Mouse (Mus musculus) kidney, adult 9 months (tissue): ENCODE measurements at regions not wholly inside any gene's neighbourhood (a gene's known extent, or its start where the extent isn't known, plus 50 kb on each side); places are given as distances from the start of the nearest gene placed in this dataset.

ENCODE experiments used
- DNase-seq: peaks from one replicate; pipeline ENCODE4 v3.0.0; 2022

DNA sequence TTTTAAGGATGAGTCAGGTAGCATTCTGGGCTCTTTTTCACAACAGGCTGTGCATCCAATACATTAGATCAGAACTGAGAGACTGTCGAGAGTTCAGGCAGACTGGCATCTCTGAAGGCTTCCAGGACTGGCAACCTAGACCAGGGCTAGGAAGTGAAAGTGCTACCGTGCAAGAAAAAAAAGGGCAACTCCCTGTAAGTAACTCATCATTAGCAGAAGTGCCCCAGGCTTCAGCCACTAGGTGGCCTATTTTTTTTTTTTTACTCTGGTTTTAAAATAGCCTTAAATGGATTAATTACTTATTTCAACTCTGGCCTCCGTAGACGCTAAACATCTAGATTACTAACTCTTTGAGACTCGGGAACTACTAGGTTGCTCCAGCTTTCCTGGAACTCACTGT is 216.8 kb downstream of the Sp3 start:
- DNase-seq = no peak

DNA sequence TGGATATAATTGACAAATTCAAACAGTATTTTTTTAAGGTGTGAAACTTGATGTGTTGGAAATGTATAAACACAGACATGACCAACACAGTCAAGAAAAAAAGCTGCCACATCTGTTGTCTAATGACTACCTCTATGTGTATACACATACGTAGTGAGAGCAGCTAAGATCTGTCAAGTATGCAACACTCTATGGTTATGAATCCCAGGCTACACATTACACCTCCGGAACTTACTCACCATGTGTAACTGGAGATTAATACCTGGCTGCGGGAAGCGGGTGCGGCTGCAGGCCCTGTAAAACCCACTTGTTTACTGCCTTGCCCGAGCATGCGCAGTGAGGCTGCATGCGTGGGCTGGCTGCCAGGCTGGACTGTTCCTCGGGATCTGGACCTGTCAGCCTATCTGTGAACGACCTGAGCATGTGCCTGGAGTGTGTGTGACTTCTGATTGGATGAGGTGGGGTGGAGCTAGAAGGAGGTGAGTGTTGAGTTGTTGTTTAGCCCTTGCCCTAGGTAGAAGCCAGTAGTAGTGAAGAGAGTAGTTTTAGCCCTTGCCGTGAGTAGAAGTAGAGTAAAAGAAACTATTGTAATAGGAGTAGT is 211.1 kb downstream of the Sp3 start:
- no peak for DNase-seq

DNA sequence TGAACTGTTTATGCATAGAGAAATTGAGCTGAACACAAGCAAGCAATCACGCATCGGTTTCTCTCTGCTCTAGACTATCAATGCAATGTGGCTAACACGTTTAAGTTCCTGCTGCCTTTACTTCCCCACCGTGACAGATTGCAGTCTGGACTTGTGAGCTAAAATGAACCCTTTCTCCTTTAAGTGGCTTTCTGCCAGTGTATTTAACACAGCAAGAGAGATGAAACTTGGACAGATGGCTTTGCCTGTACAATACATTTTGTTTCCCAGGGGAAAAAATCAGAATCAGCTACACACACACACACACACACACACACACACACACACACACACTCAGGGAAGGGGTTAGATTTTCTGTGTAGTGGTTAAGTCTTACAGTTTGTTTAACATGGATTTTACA is 206.8 kb downstream of the Sp3 start:
- no peak for DNase-seq

DNA sequence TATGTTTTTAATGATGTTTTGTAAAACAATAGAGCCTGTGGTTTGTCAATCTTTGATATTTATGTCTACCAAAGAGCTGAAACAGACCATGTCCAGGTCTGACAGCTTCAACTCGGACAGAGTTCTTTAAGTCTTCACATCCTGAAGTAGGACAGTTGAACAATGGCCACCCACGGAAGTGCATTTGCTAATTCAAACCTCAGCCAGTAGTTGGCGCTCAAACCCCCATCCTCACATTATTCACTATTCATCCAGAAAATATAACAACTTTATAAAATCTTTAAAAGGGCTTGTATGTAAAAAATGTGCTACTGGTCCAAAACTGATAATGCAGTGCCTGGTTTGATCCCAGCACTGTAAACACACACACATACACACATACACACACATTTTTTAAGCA is 202.9 kb downstream of the Sp3 start:
- no peak for DNase-seq

DNA sequence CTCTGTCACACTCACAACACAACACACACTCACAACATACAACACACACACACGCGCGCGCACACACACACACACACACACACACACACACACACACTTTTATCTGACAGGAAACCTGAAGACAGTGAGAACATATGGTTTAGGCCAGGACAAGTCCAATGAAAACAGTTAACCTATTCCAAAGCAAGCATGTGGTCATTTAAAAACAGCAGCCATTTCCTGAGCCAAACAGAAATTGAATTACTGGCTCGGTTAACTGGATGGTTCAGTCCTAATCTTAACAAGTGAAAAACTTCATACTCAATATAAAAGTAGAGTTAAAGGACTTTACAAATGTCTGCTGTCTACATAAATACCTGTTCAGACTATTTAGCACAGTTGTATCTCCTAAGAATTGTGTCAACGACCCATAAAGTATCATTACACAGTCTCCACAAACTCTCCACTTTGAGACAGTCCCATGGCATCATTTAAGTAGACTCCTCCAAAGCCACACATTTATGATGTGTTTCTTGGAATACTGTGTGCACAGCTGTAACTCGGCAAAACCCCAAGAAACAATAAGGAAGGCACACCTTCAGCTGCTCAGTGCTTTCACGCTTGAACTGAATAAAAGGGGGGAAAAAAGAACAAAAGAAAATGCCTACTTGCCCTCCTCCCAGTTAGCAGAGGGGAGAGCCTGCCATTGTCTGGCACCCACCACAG is 202.3 kb downstream of the Sp3 start:
- no peak for DNase-seq

DNA sequence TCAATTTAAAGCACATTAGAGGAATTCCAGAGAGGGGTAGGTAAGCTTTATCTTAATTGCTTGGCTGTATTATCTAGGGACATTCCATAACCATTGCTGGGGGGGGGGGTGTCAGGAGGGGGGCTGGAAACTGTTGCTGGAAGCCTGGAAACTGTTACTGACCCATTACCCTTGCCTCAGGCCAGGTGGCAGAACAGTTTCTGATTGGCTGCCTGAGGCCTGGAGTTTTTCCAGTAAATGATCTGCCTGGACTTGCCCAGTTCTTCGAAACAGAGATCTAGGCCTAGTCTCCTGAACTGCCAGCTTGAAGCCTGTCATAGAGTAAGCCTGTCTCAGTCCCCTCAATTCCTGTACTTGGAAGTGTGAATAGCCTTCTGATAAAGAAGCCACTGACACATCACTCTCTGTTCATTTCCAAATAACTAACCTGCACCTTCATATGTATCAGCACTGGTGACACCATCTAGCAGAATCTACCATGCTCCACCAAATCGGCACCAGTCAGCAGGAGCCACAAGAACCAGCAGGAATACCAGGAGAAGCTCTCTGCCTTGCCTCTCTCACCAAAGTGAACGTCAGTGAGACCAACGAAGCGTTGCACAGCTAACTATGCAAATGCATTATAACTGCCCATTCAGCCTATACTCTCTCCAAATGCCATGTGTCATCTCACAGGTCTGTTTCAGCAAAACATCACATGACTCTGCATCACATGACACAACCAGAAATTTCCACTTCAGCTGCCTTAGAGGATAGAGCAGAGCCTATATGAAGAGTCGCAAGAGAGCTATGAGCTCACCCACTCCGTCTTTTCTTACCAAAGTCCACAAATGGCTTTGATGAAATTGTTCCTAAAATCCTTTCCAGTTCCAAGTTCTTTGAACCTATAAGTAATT is 200.7 kb downstream of the Sp3 start:
- no peak for DNase-seq

DNA sequence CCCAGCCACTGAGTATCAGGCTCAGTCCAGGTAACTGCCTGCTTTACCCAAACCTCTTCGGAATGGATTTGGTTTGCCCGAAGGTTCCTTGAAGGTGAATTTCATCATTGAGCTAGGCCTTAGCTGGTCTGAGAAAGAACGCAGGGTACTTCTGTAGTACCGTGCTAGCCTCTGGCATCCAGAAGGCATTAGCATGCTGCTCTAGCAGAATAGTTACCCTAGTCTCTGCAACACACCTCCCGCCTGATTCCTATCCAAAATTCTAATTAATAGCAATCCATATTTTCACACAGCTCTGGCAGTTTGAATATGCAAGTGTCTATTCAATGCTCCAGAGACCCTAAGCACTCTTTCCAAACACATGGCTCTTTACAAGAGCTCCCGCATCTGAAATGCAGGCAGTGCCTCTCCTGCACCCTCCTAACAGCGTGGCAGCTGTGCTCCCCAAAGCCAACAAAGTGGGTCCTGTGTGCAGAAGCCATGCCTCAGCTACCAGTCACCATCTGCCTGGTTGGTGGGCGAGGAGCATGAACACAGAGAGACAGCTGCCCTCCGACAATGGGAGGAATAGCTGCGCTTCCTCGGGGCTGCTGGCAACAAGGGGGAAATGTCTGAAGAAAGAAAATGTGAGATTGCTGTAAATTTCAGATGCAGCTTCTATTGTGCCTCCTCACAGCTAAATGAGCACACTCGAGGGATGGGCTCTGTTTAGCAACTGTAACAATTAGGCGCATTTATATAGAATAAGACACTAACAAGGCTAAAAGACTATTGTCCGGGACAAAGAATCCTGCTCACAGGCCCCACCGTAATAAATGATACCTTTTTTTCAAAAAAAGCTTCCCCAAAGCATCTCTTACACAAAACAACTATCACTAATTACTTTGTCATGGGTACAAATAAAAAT is 198.6 kb downstream of the Sp3 start:
- DNase-seq = no peak

DNA sequence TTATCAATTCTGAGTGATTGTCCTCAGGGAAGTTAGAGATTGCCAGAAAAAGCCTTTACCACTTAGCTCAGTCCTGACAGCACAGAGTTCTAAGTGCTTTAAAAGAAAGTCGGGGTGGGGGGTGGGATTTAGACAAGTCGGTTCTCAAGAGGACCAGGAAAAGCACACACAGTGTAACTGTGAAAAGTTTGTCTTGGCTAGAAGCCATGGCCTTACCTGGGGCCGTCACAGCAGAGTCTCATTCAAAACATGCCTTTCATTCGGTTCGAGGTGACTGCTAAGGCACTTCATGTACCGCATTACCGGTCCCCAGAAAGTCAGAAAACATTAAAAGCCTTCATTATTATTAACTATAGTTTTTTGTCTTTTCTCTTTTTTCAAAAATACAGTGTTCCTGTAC is 197.9 kb downstream of the Sp3 start:
- peak; percentile 30 for DNase-seq

DNA sequence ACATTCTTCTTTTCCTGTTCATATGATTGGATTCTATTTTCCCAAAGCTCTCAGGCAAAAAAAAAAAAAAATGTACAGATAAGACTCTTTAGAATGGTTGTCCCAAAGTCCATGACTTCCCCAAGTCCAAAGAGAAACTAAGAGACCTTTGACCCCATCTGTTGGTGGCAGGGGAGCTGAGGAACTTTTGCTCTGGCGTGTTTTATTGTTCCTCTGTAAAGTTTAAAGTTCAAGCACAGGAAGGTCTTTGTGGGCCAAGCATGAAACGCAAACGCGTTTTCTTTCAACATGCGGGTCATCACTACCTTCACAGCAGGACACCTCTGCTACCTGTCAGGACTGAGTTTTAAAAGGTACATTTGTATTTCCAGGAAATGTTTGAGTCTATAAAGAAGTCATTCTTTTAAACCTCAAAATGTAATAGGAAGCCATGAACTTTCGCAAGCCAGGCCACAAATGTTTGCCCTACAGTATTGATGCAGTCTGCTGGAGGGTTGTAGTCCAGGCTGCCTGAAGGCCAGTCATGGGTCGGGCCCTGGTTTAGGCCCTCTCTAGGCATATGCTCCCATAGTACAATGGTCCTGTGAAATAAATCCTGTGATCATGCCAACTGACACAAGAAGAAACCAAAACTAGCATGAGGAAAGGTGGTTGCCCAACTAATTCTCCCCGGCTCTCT is 194.7 kb downstream of the Sp3 start:
- peak; percentile 63 for DNase-seq

DNA sequence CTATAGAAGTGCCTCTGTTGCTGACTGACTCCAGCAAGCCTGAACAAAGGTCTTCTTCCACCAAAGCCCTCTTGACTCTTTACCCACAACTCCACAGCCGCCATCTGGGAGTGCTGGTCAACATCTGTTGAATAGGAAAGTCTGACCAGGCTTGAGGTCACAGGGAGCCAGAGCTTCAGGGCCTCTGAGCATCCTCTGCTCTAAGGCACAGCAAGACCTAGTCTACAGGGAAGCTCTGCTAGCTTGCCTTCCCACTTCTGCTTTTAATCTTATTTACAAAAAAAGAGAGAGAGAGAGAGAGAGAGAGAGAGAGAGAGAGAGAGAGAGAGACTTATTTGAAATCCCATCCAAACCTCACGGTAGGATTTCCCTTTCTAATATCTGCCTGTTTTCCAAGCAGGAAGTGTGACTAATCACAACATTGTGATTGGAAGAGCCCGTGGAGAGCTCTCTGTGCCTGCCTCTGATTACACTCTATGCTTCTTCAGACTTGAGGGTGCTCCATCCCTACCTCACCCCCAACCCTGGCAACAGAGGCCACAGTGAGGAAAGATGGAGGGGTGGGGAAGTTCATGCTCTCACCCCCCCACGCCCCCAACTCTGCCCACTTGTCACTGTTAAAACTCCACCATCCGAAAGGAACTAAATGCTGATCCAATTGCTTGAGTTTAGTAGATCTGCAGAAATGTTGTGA is 194.1 kb downstream of the Sp3 start:
- DNase-seq = no peak

DNA sequence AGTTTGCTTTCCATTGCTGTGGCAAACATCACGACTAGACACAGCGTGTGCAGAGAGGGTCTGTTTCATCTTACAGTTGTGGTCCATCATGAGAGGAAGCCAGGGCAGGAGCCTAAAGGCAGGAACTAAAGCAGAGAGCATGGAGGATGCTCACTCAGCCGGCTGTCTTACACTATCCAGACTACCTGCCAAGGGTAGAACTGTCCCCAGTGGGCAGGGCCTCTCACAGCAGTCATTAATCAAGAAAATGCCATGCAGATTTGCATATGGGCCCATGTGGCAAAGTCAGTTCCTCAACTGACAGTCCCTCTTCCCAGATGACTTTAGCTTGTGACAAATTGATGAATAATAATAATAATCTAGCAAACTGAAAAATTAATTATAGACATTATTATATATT is 192.6 kb downstream of the Sp3 start:
- DNase-seq = no peak

DNA sequence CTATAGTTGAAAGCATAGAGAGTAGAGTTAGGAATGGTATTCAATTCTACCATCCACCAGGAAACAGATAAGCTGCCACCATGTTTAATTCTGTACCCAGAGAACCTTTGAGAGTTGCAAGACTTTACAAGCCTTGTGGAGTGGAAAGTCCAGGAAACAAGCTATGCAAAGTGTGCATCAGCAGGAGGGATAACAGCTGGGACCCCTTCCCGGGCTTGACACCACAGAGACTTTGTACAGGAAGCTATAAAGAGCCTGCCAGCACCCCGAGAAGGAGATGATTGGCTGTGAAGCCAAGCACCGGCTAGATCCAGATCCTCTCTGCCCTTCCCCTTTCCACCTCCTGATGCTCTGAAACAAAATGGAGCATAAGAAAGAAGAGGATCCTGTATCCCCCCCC is 188.8 kb downstream of the Sp3 start:
- no peak for DNase-seq

DNA sequence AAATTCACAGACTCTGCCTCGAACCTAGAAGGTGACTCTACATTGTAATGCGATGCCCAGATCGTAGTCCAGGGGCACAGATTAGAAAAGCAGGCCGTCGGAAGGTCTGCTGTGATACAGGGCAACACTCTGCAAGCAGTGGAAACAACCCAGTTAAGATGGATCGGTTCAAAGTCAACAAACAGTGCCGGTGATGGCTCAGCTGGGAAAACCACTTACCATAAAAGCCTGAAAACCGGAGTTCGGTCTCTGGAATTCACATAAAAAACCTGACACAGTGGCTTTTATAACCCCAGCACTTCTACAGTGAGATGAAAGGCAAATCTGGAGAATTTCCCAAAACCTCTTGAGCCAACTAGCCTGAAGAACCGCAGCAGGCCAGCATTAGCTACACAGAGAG is 186.8 kb downstream of the Sp3 start:
- DNase-seq = no peak

DNA sequence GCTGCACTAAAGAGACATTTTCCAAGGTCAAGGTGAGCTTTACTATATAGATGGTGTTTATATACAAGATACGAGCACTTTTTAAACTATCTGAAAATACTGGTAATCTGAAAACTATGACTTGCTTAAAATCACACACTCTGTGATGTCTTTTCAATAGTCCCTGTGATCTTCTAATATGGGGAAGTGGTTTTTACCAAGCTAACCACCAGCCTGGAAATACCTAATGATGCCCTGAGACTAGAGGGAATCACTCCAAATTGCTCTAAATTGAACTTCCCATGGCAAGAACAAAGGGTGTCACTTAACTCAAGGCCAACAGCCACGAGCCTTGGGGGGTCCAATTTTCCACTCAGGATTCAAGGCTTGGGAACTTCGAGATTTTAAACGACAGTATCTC is 185.7 kb downstream of the Sp3 start:
- DNase-seq = no peak

DNA sequence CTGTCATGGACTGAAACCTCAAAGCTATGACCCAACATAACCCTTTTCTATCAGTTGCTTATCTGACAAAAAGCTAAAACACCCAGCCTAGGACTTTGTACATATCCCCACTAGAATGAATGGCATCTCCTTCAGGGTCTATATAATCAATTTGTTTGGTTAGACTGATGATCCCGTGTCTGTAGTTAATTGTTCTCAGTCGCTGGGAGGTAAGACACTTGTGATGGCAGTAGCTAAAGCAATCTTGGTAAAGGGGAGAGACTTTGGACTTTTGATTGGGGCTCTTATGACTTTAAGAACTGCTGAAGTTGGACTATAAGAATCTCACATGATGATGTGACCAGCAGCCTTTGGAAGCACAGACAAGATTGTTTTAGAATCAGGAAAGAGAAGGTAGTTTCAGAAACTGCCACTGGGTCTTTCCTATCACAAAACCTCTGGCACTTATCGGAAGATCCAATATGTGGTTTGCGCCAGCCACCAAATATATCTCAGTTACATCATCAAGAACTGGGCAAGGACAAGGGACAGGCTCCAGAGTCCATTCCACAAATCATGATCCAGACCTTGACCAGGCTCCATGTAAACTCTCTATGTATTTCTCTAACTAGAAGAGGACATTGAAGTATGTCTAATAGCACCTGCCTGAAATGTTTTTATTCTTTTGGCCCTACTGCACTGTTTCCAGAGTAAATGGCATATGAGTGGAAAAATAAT is 183.1 kb downstream of the Sp3 start:
- DNase-seq = no peak

DNA sequence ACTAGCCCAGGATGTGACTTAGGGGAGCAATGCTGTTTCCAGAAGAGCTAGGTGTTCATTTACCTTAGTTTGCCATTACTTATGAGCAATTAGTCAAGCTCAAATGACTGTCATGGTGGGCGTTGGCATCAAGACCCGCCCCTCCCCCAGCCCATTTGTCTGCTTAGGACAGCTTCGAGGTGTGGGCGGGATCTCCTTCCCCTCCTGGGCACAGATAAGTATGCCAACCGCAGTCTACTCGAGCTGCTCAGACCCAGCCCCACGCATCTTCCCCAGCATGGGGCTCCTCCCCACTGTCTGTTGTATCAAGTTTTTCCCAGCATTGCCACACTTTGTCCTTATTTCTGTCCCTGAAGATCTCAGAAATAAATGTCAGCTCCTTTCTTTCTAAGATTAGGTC is 179.6 kb downstream of the Sp3 start:
- DNase-seq = no peak

DNA sequence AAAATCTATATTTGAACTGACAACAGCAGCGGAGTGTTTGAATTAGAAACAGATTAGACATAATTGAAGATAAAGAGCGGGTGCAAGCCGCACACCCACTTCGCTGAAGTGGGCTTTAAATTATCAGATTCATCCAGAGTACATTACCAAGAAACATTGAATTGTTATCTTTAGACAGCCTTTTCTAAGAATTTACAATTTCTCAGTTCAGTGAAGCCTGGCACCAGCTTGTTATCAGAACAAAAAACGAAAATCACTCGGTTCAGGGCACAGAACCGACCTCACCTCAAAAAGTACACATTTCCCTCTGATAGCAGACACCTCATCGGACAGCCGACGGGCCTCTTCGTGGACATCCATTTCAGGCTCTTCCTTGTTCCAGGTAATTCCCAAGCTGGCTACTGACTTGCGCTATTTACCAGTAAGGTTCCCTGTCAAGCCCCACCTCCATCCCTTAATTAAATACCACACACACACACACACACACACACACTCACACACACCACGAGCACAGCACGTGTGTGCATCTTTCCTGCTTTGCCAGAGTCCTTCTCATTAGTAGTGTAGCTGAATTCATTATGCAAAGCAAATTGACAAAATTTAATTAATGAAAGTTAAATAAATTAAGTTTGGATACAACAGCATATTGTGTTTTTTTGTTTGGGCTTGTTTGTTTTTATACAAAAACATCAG is 166.8 kb downstream of the Sp3 start:
- DNase-seq = no peak

DNA sequence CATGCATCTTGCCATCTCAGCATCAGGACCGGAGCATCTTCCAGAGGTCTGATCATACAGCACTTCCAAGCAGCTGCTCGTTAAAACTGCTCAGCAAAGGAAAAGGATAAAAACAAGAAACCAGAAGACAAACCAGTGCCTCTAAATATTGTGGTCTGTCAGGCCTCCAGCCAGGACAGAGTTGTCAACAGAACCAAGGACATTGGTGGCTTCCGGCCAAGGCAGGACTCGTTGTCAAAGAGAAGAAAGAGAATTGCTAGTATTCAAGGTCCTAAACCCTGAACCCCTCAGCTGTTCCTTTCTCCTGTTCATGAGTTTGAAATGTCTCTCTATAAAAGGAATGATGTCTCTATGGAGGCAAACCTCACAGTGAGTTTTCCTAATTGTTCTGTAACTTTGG is 155.0 kb downstream of the Sp3 start:
- no peak for DNase-seq

DNA sequence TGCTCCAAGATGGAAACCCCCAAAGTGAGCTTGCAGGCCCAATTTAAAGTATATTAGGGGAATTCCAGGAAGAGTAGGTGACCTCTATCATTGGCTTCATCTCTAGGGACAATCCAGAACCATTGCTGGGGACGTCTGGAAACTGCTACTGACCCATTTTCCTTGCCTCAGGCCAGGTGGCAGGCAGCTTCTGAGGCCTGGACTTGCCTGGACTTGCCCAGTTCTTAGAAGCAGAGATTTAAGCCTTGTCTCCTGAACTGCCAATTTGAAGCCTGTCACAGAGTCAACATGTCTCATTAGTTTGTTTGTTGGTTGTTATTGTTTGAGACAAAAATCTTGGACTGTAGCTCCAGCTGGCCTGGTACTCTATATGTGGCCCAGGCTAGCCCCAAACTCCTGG is 151.1 kb downstream of the Sp3 start:
- DNase-seq = no peak

DNA sequence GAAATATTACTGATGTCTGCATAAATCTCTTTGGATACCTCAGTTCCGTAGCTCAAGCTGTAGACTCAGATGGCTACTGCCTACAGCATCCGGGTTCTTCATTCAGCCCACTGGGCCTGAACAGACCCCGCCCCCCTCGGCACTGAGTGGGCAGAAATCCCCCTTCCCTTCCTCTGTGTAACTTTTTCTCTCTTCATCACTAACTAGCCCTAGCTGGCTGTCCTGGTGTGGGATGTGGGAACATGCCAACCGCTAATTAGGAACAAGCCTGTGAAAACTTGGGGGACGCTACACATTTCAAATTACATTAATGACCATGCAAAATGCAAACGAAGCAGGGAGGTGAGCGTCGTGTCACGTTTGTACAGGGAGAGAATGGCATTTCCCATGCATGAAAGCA is 147.5 kb downstream of the Sp3 start:
- no peak for DNase-seq
